Mouse (Mus musculus): ENCODE measurements around the gene Chd9.

DNA sequence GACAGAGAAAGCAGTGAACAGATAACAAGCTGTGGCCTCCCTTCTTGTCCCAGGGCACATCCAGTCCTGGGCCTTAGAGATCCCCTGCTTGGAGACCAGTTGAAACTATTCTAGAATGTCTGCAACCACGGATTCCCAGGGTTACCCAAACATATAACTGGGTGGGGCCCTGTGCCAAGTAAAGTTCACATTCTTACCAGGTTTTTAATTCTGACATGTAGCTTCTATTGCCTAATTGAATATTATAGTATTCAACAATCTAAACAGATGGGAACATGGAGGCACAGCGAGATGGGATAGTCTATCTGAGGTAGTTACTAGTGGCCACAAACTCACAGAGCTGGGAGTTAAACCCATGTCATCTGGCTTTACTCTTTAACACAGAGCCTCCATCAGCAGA, 10.9 kb upstream of the Chd9 start, which contains the start of gene Gm19935:
- TF ChIP-seq CTCF (IDR thresholded peaks at IDR 0.05; ENCODE audit: insufficient read depth, low read depth, low read length), result no peak
- TF ChIP-seq POLR2A (IDR thresholded peaks at IDR 0.05; ENCODE audit: insufficient read depth, low read depth, low read length), result no peak

All from olfactory bulb, adult 2 months (tissue).